Mouse (Mus musculus): Measurements from ENCODE around the gene Pcbp3.

DNA sequence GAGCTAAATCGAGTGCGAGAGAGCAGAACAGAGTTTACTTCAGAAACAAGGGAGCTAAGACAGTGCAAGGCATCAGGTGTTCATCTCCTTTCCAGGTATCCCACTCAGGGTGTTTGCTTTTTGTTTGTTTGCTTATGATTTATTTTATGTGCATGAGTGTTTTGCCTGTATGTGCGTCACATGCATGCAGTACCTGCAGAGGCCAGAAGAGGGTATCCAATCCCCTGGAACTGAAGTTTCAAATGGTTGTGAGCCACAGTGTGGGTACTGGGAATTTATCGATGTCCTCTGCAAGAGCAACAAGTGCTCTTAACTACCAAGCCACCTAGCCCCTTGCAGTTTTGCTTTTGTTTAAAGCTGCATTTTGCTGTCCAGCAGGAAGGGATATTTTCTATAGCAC, 132.8 kb downstream of the Pcbp3 start:
- TF ChIP-seq CTCF (IDR thresholded peaks at IDR 0.05; ENCODE audit: low read depth) (peak; percentile 22; the same call in 1 of the 2 replicates), EP300 (optimal IDR thresholded peaks at IDR 0.05) (no peak)

Data from stomach, postnatal 0 days (tissue).